Mouse (Mus musculus): ENCODE results near the gene Kl.

DNA sequence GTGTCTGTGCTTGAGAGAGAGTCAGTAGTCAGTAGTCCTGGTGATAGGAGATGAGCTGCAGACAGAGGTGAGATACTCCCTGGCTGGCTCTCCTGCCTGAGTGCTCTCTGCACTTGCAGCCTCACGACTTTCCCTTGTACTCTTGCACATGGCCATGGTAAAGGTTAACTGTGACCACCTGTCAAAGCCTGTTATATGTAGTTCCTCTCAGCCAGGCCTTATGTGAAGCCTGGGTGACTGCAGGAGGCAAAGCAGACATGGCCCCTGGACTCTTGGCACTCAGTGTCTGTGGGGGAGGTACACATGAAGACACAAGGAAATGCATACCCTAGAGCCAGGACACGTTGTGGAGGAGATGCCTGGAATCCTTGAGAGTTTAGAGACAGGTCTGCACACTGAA, 40.3 kb upstream of the Kl start:
- no peak for TF ChIP-seq CTCF (IDR thresholded peaks at IDR 0.05)
- TF ChIP-seq EP300 (IDR thresholded peaks at IDR 0.05) = no peak
